Mouse (Mus musculus) midbrain, embryonic 16.5 days (tissue): ENCODE measurements around the gene Tenm3. TPM values are rescaled to one million over a fixed set of nuclear protein-coding genes. Genes with fewer than 3 reads are reported as not detected.

Source experiments
- ATAC-seq: fragments of 200-750 bp; cut with Nextera tagmentation; 2 replicates; pipeline ENCODE4 v1.8.0; 2017; ENCODE audit warnings: moderate TSS enrichment
- H3K27ac ChIP-seq: fragments of 300-500 bp; sonication (generic); 2 replicates; pipeline ENCODE4 v1.5.1; 2014; ENCODE audit warnings: mild to moderate bottlenecking, low read length, mixed read lengths
- H3K27me3 ChIP-seq: fragments of 300-500 bp; sonication (generic); 2 replicates; pipeline ENCODE4 v1.6.1; 2014; ENCODE audit warnings: low read depth, low read length, mixed read lengths; ENCODE audit not compliant: control insufficient read depth, insufficient read depth
- H3K36me3 ChIP-seq: fragments of 300-500 bp; sonication (generic); 2 replicates; pipeline ENCODE4 v1.6.1; 2014; ENCODE audit warnings: mild to moderate bottlenecking, low read length, moderate library complexity, mixed read lengths; ENCODE audit not compliant: control insufficient read depth, insufficient read depth
- H3K4me1 ChIP-seq: fragments of 300-500 bp; sonication (generic); 2 replicates; pipeline ENCODE4 v1.6.1; 2014; ENCODE audit warnings: mild to moderate bottlenecking, low read length, mixed read lengths; ENCODE audit not compliant: control insufficient read depth, insufficient read depth
- H3K4me2 ChIP-seq: fragments of 300-500 bp; sonication (generic); 2 replicates; pipeline ENCODE4 v1.6.1; 2014; ENCODE audit warnings: mild to moderate bottlenecking, low read length, mixed read lengths
- H3K4me3 ChIP-seq: fragments of 300-500 bp; sonication (generic); 2 replicates; pipeline ENCODE4 v1.5.1; 2014; ENCODE audit warnings: low read depth, mild to moderate bottlenecking, low read length, moderate library complexity, mixed read lengths
- H3K9ac ChIP-seq: fragments of 300-500 bp; sonication (generic); 2 replicates; pipeline ENCODE4 v1.6.1; 2014; ENCODE audit warnings: low read depth, low read length, mixed read lengths
- H3K9me3 ChIP-seq: fragments of 300-500 bp; sonication (generic); replicated peaks from 2 replicates; pipeline ENCODE4 v1.6.1; 2014; ENCODE audit warnings: mild to moderate bottlenecking, low read length, mixed read lengths; ENCODE audit not compliant: control insufficient read depth, poor library complexity, severe bottlenecking
- WGBS: fragments of 180-500 bp; shearing (Covaris S2); extraction: QIAGEN DNeasy Blood & Tissue Kit; methylation state at CpG from one replicate; pipeline ENCODE4 v1.1.7; 2014; 5-methylcytosine and 5-hydroxymethylcytosine counted together
- polyA plus RNA-seq: library from polyadenylated mRNA; unstranded; fragments of >200 nt; fragmentation: Nextera tagmentation; extraction: Ambion mirVana; gene quantifications from 2 replicates; pipeline ENCODE4 v1.2.1, GENCODE M21; 2015

The Tenm3 gene
- polyA plus RNA-seq, 1 experiment from 2014 or later: 37.4 TPM

- no peaks in the 10 kb centered on the region for H3K9me3 ChIP-seq
- no peak overlapping the region for H3K9ac ChIP-seq
- no peaks in the 10 kb centered on the region for H3K27me3 ChIP-seq
- ATAC-seq: no peak
- peaks cover 19% of the 10 kb centered on the region for H3K4me1 ChIP-seq
- 59% methylated on average over 5 of the region's 5 CpGs for WGBS
- H3K4me2 ChIP-seq: no peak overlapping the region
- no peaks in the 10 kb centered on the region for H3K36me3 ChIP-seq
- H3K4me3 ChIP-seq: no peak overlapping the region
- no peak overlapping the region for H3K27ac ChIP-seq
Observed at GRCm38 (mm10) chr8:48484143-48484542, 359.6 kb downstream of the Tenm3 start.

- Histone ChIP-seq H3K9me3 (no peaks in the 10 kb centered on the region), H3K27me3 (no peaks in the 10 kb centered on the region), H3K27ac (0 out of 2 replicates have a peak overlapping the region, but pooled peaks have one; percentile 22), H3K4me3 (no peak overlapping the region), H3K4me2 (0 out of 2 replicates have a peak overlapping the region, but pooled peaks have one; percentile 3), H3K4me1 (peaks cover 12% of the 10 kb centered on the region; the same call in 1 of the 2 replicates), H3K9ac (no peak overlapping the region), H3K36me3 (no peaks in the 10 kb centered on the region)
- WGBS: 67% methylated on average over 33 of the region's 33 CpGs
- peak; percentile 54; the same call in 1 of the 2 replicates for ATAC-seq
Observed at GRCm38 (mm10) chr8:48481709-48482671, 361.8 kb downstream of the Tenm3 start.

GRCm38 (mm10) chr8:48477371-48477935 is 366.3 kb downstream of the Tenm3 start:
- 40% methylated on average over 8 of the region's 8 CpGs for WGBS
- Histone ChIP-seq H3K27me3 (no peaks in the 10 kb centered on the region), H3K9me3 (no peaks in the 10 kb centered on the region), H3K4me1 (peaks cover 21% of the 10 kb centered on the region), H3K4me2 (no peak overlapping the region), H3K36me3 (no peaks in the 10 kb centered on the region), H3K27ac (no peak overlapping the region), H3K4me3 (no peak overlapping the region), H3K9ac (no peak overlapping the region)
- peak; percentile 28 for ATAC-seq

GRCm38 (mm10) chr8:48476896-48477295 is 366.9 kb downstream of the Tenm3 start:
- Histone ChIP-seq H3K9ac (no peak overlapping the region), H3K4me2 (no peak overlapping the region), H3K27ac (no peak overlapping the region), H3K36me3 (no peaks in the 10 kb centered on the region), H3K4me3 (no peak overlapping the region), H3K27me3 (no peaks in the 10 kb centered on the region), H3K4me1 (peaks cover 16% of the 10 kb centered on the region), H3K9me3 (no peaks in the 10 kb centered on the region)
- no peak for ATAC-seq
- 59% methylated on average over 1 of the region's 1 CpGs for WGBS

GRCm38 (mm10) chr8:48467633-48468032 is 376.1 kb downstream of the Tenm3 start:
- Histone ChIP-seq H3K27me3 (no peaks in the 10 kb centered on the region), H3K9me3 (no peaks in the 10 kb centered on the region), H3K4me3 (no peak overlapping the region), H3K4me2 (no peak overlapping the region), H3K4me1 (peaks cover 3% of the 10 kb centered on the region; the same call in 1 of the 2 replicates), H3K36me3 (no peaks in the 10 kb centered on the region), H3K27ac (no peak overlapping the region), H3K9ac (no peak overlapping the region)
- 62% methylated on average over 5 of the region's 5 CpGs for WGBS
- no peak; the same call in 1 of the 2 replicates for ATAC-seq

DNA sequence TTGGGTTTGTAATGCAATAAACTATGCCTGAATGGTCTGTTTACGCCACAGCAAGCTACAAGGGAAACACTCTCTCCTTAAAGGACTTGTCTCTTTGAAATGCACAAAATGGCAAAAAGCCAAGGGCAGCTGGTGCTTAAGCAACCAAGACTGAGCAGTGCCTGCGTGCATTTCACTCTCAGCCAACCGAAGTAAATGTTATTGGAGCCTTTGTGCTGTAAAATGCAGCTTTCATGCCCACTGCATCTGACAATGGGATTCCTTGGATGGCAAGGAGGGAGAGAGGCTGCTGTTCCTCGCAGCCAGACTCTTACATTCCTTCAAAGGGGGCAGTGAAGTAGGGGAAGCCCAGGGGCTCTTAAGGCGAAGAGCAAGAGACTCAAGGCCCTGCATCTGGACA is 385.4 kb downstream of the Tenm3 start:
- peak; percentile 81 for ATAC-seq
- H3K27ac ChIP-seq: peak overlapping the region; percentile 77
- no peak overlapping the region for H3K4me3 ChIP-seq
- peak overlapping the region; percentile 35; the same call in 1 of the 2 replicates for H3K9ac ChIP-seq
- H3K27me3 ChIP-seq: no peaks in the 10 kb centered on the region
- whole genome bisulfite sequencing: 10% methylated on average over 5 of the region's 5 CpGs
- peak overlapping the region; percentile 16; the same call in 1 of the 2 replicates for H3K4me2 ChIP-seq
- peaks cover 25% of the 10 kb centered on the region for H3K4me1 ChIP-seq
- H3K9me3 ChIP-seq: no peaks in the 10 kb centered on the region
- H3K36me3 ChIP-seq: no peaks in the 10 kb centered on the region

GRCm38 (mm10) chr8:48456328-48457124 is 387.2 kb downstream of the Tenm3 start:
- Histone ChIP-seq H3K4me3 (no peak overlapping the region), H3K36me3 (no peaks in the 10 kb centered on the region), H3K27me3 (no peaks in the 10 kb centered on the region), H3K4me1 (peaks cover 27% of the 10 kb centered on the region), H3K4me2 (peak overlapping the region; percentile 41), H3K9ac (peak overlapping the region; percentile 27; the same call in 1 of the 2 replicates), H3K27ac (peak overlapping the region; percentile 55), H3K9me3 (no peaks in the 10 kb centered on the region)
- peak; percentile 38 for ATAC-seq
- 13% methylated on average over 22 of the region's 22 CpGs for WGBS

- no peak for ATAC-seq
- H3K4me2 ChIP-seq: peak overlapping the region; percentile 27; the same call in 1 of the 2 replicates
Observed at GRCm38 (mm10) chr8:48451247-48451635, 392.5 kb downstream of the Tenm3 start.

More at GRCm38 (mm10) chr8:48451247-48451635, 392.5 kb downstream of the Tenm3 start:
- Histone ChIP-seq H3K27ac (no peak overlapping the region), H3K9ac (no peak overlapping the region), H3K9me3 (no peaks in the 10 kb centered on the region), H3K4me1 (peaks cover 29% of the 10 kb centered on the region), H3K27me3 (no peaks in the 10 kb centered on the region), H3K4me3 (no peak overlapping the region), H3K36me3 (no peaks in the 10 kb centered on the region)
- WGBS: 21% methylated on average over 7 of the region's 7 CpGs
